Mouse (Mus musculus) liver, embryonic 13.5 days (tissue): ENCODE results near the gene Padi4. TPM values are rescaled to one million over a fixed set of nuclear protein-coding genes. Genes with fewer than 3 reads are reported as not detected.

Experiments used
- ATAC-seq: fragments of 200-750 bp; cut with Nextera tagmentation; 2 replicates; pipeline ENCODE4 v1.8.0; 2017; ENCODE audit warnings: low read depth, mild to moderate bottlenecking, moderate number of reproducible peaks, moderate library complexity
- DNase-seq: peaks from one replicate; pipeline ENCODE4 v3.0.0; 2022
- H3K27ac ChIP-seq: fragments of 300-500 bp; sonication (generic); 2 replicates; pipeline ENCODE4 v1.5.1; 2015; ENCODE audit warnings: moderate library complexity, mild to moderate bottlenecking, inconsistent platforms
- H3K27me3 ChIP-seq: fragments of 300-500 bp; sonication (generic); 2 replicates; pipeline ENCODE4 v1.6.1; 2015; ENCODE audit warnings: mild to moderate bottlenecking, inconsistent platforms
- H3K36me3 ChIP-seq: fragments of 300-500 bp; sonication (generic); 2 replicates; pipeline ENCODE4 v1.6.1; 2015; ENCODE audit warnings: mild to moderate bottlenecking, inconsistent platforms
- H3K4me1 ChIP-seq: fragments of 300-500 bp; sonication (generic); replicated peaks from 2 replicates; pipeline ENCODE4 v1.6.1; 2015; ENCODE audit warnings: inconsistent platforms
- H3K4me2 ChIP-seq: fragments of 300-500 bp; sonication (generic); 2 replicates; pipeline ENCODE4 v1.6.1; 2015; ENCODE audit warnings: inconsistent platforms, mild to moderate bottlenecking, moderate library complexity
- H3K4me3 ChIP-seq: fragments of 300-500 bp; sonication (generic); replicated peaks from 2 replicates; pipeline ENCODE4 v1.5.1; 2015; ENCODE audit warnings: mild to moderate bottlenecking, inconsistent platforms
- H3K9ac ChIP-seq: fragments of 300-500 bp; sonication (generic); 2 replicates; pipeline ENCODE4 v1.6.1; 2015; ENCODE audit warnings: mild to moderate bottlenecking, inconsistent platforms
- H3K9me3 ChIP-seq: fragments of 300-500 bp; sonication (generic); replicated peaks from 2 replicates; pipeline ENCODE4 v1.6.1; 2016; ENCODE audit warnings: inconsistent platforms
- WGBS: fragments of 180-500 bp; shearing (Covaris S2); methylation state at CpG from one replicate; pipeline ENCODE4 v1.1.7; 2015; ENCODE audit not compliant: insufficient replicate concordance; 5-methylcytosine and 5-hydroxymethylcytosine counted together
- polyA plus RNA-seq: library from polyadenylated mRNA; unstranded; fragments of >200 nt; fragmentation: Nextera tagmentation; extraction: Ambion mirVana; gene quantifications from 2 replicates; pipeline ENCODE4 v1.2.1, GENCODE M21; 2015

The Padi4 gene
- polyA plus RNA-seq, 1 experiment from 2014 or later, result 0.37 TPM

DNA sequence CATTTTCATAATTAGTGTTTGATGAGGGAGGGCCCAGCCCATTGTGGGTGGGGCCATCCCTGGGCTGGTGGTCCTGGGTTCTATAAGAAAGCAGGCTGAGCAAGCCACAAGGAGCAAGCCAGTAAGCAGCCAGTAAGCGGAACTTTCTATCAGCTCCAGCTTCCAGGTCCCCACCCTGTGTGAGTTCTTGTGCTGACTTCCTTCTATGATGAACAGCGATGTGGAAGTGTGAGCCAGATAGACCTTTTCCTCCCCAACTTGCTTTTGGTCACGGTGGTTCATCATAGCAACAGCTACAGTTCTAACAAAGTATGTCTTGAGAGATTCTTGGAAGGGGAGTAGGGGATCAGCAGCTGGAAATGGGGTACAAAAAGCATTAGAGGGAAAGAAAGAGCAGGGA lies 8.1 kb downstream of the Padi4 start:
- DNase-seq, result no peak
- Histone ChIP-seq H3K4me3 (no peak overlapping the region), H3K9me3 (no peaks in the 10 kb centered on the region), H3K4me1 (peaks cover 19% of the 10 kb centered on the region), H3K9ac (no peak overlapping the region), H3K36me3 (no peaks in the 10 kb centered on the region), H3K27me3 (0 out of 2 replicates have a peak, but pooled peaks cover 3% of the 10 kb centered on the region), H3K4me2 (no peak overlapping the region), H3K27ac (no peak overlapping the region)
- 31% methylated on average over 3 of the region's 3 CpGs for WGBS
- ATAC-seq, result no peak

- DNase-seq, result peak; percentile 32
- WGBS, result 12% methylated on average over 9 of the region's 9 CpGs
- no peak for ATAC-seq
- Histone ChIP-seq H3K27ac (no peak overlapping the region), H3K36me3 (no peaks in the 10 kb centered on the region), H3K4me2 (no peak overlapping the region), H3K4me1 (peaks cover 3% of the 10 kb centered on the region; the same call in 1 of the 2 replicates), H3K27me3 (0 out of 2 replicates have a peak, but pooled peaks cover 3% of the 10 kb centered on the region), H3K9me3 (no peaks in the 10 kb centered on the region), H3K4me3 (no peak overlapping the region), H3K9ac (no peak overlapping the region)
These were observed 10.9 kb downstream of the Padi4 start for GRCm38 (mm10) chr4:140763158-140763557.

- Histone ChIP-seq H3K4me2 (no peak overlapping the region), H3K4me3 (no peak overlapping the region), H3K27ac (no peak overlapping the region), H3K9me3 (no peaks in the 10 kb centered on the region), H3K36me3 (no peaks in the 10 kb centered on the region), H3K27me3 (no peaks in the 10 kb centered on the region), H3K4me1 (peaks cover 3% of the 10 kb centered on the region; the same call in 1 of the 2 replicates), H3K9ac (no peak overlapping the region)
- WGBS, result 72% methylated on average over 7 of the region's 7 CpGs
- ATAC-seq (no peak), DNase-seq (no peak)
These were observed 12.4 kb downstream of the Padi4 start for GRCm38 (mm10) chr4:140761601-140762000.

- H3K27me3 ChIP-seq, result no peaks in the 10 kb centered on the region; the same call in 1 of the 2 replicates
- no peak for ATAC-seq
- H3K9ac ChIP-seq, result no peak overlapping the region
- no peaks in the 10 kb centered on the region for H3K9me3 ChIP-seq
- DNase-seq, result no peak
- H3K4me1 ChIP-seq, result no peaks in the 10 kb centered on the region
- no peaks in the 10 kb centered on the region for H3K36me3 ChIP-seq
- H3K27ac ChIP-seq, result no peak overlapping the region
- no peak overlapping the region for H3K4me3 ChIP-seq
- H3K4me2 ChIP-seq, result no peak overlapping the region
- 47% methylated on average over 3 of the region's 3 CpGs for WGBS
These were observed 18.2 kb downstream of the Padi4 start for GRCm38 (mm10) chr4:140755811-140756210.

GRCm38 (mm10) chr4:140753366-140753765 lies 20.7 kb downstream of the Padi4 start:
- H3K4me1 ChIP-seq, result peaks cover 8% of the 10 kb centered on the region
- 47% methylated on average over 7 of the region's 7 CpGs for WGBS
- H3K4me3 ChIP-seq, result no peak overlapping the region
- H3K9ac ChIP-seq, result no peak overlapping the region
- no peaks in the 10 kb centered on the region for H3K9me3 ChIP-seq
- no peak overlapping the region for H3K27ac ChIP-seq
- ATAC-seq (no peak), DNase-seq (no peak)
- H3K27me3 ChIP-seq, result no peaks in the 10 kb centered on the region; the same call in 1 of the 2 replicates
- no peak overlapping the region for H3K4me2 ChIP-seq
- H3K36me3 ChIP-seq, result no peaks in the 10 kb centered on the region

- H3K9ac ChIP-seq, result no peak overlapping the region
These were observed 23.7 kb downstream of the Padi4 start for GRCm38 (mm10) chr4:140750328-140750727.

DNA sequence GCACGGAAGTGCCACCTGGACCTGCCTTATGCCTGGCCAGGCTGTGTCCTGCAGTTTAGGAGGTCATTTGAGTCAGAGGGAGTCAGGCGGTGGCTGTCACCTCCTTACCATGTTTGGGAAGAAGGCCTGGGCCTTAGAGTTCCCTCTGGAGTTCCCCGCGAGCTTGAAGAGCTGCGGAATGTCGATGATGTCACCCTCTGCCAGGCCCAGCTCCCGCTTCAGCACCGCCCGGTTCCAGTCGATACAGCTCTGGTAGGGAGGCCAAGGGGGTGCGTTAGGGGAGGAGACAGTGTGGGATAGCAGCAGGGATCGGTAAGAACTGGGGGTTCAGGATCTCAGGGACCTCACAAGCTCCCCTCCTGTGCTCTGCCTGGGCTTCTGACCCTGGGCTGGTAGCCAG lies 26.1 kb downstream of the Padi4 start:
- Histone ChIP-seq H3K36me3 (no peaks in the 10 kb centered on the region), H3K4me1 (peaks cover 11% of the 10 kb centered on the region), H3K4me2 (no peak overlapping the region), H3K9ac (no peak overlapping the region), H3K27ac (no peak overlapping the region), H3K27me3 (peaks cover 17% of the 10 kb centered on the region; the same call in 1 of the 2 replicates), H3K9me3 (no peaks in the 10 kb centered on the region), H3K4me3 (no peak overlapping the region)
- no peak for DNase-seq
- no peak for ATAC-seq
- WGBS, result 30% methylated on average over 12 of the region's 12 CpGs

More at GRCm38 (mm10) chr4:140750328-140750727, 23.7 kb downstream of the Padi4 start:
- Histone ChIP-seq H3K27me3 (peaks cover 12% of the 10 kb centered on the region), H3K36me3 (no peaks in the 10 kb centered on the region), H3K9me3 (no peaks in the 10 kb centered on the region), H3K4me1 (peaks cover 11% of the 10 kb centered on the region), H3K27ac (no peak overlapping the region), H3K4me2 (peak overlapping the region; percentile 50), H3K4me3 (peak overlapping the region; percentile 26)
- peak; percentile 52 for ATAC-seq
- WGBS, result 10% methylated on average over 19 of the region's 19 CpGs
- DNase-seq, result no peak

DNA sequence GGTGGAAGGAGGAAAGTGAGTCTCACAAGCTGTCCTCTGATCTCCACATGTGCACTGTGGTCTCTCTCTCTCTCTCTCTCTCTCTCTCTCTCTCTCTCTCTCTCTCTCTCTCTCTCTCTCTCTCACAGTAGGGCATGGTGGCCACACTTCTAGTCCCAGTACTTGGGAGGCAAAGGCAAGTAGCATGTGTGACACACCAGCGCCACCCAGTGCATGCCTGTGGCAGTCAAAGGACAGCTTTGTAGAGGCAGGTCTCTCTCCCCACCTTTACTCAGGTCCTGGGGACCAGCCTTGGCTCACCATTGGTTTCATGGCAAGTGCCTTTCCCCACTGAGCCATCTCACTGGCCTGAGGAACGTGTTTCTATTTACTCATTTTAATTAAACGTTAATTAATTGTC lies 29.4 kb downstream of the Padi4 start:
- no peaks in the 10 kb centered on the region for H3K9me3 ChIP-seq
- peak; percentile 43 for DNase-seq
- no peak overlapping the region for H3K4me3 ChIP-seq
- no peak overlapping the region for H3K9ac ChIP-seq
- WGBS, result 10% methylated on average over 3 of the region's 3 CpGs
- H3K4me2 ChIP-seq, result no peak overlapping the region
- H3K4me1 ChIP-seq, result peaks cover 3% of the 10 kb centered on the region
- H3K27ac ChIP-seq, result no peak overlapping the region
- peaks cover 17% of the 10 kb centered on the region; the same call in 1 of the 2 replicates for H3K27me3 ChIP-seq
- no peaks in the 10 kb centered on the region for H3K36me3 ChIP-seq
- ATAC-seq, result 0 out of 2 replicates have a peak, but pooled peaks have one; percentile 19

GRCm38 (mm10) chr4:140743086-140743485 lies 30.9 kb downstream of the Padi4 start:
- Histone ChIP-seq H3K9ac (no peak overlapping the region), H3K27me3 (peaks cover 16% of the 10 kb centered on the region; the same call in 1 of the 2 replicates), H3K36me3 (no peaks in the 10 kb centered on the region), H3K4me1 (peaks cover 3% of the 10 kb centered on the region), H3K9me3 (no peaks in the 10 kb centered on the region), H3K4me2 (no peak overlapping the region), H3K27ac (no peak overlapping the region), H3K4me3 (no peak overlapping the region)
- DNase-seq (no peak), ATAC-seq (no peak)
- 28% methylated on average over 4 of the region's 4 CpGs for WGBS

DNA sequence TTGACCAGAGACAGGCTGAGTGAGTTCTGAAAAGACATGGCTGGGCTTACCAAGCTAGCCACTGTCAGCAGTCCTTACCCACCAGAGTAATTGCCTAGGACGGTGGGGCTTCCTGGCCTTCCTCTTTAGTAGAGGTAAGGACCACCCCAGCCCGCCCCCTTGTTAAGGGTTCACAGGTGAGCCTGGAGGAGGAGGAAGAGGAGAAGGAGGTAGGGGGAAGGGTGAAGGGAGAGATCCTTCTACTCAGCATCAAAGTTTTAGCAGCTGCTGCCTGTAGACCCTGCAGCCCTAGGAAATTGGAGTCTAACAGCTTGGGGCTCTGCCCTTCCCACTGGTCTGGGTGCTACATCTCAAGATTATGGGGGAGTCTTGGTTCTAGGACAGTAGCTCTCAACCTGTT lies 31.5 kb downstream of the Padi4 start, which contains the start of gene Padi6:
Gene Padi6, minus strand, starts transcription at position 101 of the 400 bp plus-strand sequence.
- no peaks in the 10 kb centered on the region for H3K9me3 ChIP-seq
- no peaks in the 10 kb centered on the region for H3K36me3 ChIP-seq
- no peak within 1 kb of the TSS for H3K9ac ChIP-seq
- H3K4me1 ChIP-seq, result no peaks in the 10 kb centered on the region; the same call in 1 of the 2 replicates
- H3K4me2 ChIP-seq, result no peak within 1 kb of the TSS
- ATAC-seq (no peak), DNase-seq (no peak)
- H3K4me3 ChIP-seq, result no peak within 1 kb of the TSS
- no peak within 1 kb of the TSS for H3K27ac ChIP-seq
- WGBS, result 47% methylated on average over 2 of the region's 2 CpGs
- peaks cover 10% of the 10 kb centered on the region; the same call in 1 of the 2 replicates for H3K27me3 ChIP-seq

DNA sequence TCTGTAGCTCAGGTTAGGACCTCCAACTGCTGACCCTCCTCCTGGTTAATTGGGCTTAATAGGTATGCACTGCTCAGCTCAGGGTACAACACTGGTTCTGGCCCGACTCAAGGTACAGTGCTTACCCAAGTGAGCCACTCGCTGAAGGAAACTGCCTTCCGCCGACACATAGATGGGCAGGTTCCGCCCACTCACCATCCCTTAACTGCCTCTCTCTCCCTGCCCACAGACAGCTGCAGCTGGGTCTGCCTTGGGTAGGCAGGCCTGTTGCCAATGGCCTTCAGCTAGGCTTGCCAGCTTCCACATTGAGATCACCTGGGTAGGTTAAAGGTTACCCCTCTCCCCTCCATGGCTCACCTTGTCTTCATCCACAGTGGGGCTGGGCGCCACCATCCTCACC lies 32.6 kb downstream of the Padi4 start:
- no peak overlapping the region for H3K4me2 ChIP-seq
- no peaks in the 10 kb centered on the region for H3K4me1 ChIP-seq
- ATAC-seq, result no peak
- H3K27ac ChIP-seq, result no peak overlapping the region
- DNase-seq, result no peak
- WGBS, result 65% methylated on average over 6 of the region's 6 CpGs
- 0 out of 2 replicates have a peak, but pooled peaks cover 4% of the 10 kb centered on the region for H3K27me3 ChIP-seq
- H3K9ac ChIP-seq, result no peak overlapping the region
- H3K4me3 ChIP-seq, result no peak overlapping the region
- no peaks in the 10 kb centered on the region for H3K9me3 ChIP-seq
- no peaks in the 10 kb centered on the region for H3K36me3 ChIP-seq

DNA sequence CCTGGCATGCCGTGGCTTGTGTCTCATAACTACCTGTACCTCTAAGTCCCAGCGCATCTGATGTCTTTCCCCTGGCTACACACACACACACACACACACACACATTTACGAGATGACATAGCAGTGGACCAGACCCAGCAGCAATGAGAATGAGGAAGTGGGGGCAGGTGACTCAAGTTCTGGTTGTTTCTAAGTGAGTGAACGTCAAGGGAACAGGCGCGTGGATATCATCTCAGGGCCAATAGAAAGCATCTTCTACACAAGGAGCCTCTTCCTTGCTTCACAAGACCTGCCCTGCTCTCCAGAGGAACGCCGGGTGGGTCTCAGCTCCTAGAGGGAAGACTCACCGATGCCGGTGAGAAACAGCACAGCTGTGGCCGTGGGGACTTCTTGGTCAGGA lies 33.4 kb downstream of the Padi4 start:
- Histone ChIP-seq H3K9ac (no peak overlapping the region), H3K27ac (no peak overlapping the region), H3K27me3 (0 out of 2 replicates have a peak, but pooled peaks cover 4% of the 10 kb centered on the region), H3K36me3 (no peaks in the 10 kb centered on the region), H3K4me2 (no peak overlapping the region), H3K4me3 (no peak overlapping the region), H3K4me1 (no peaks in the 10 kb centered on the region), H3K9me3 (no peaks in the 10 kb centered on the region)
- DNase-seq (no peak), ATAC-seq (no peak)
- WGBS, result 53% methylated on average over 11 of the region's 11 CpGs
